Mouse (Mus musculus): ENCODE data around the gene Gm10837. TPM values are rescaled to one million over a fixed set of nuclear protein-coding genes. Genes with fewer than 3 reads are reported as not detected.

Gene Gm10837
- total RNA-seq, 2 experiments from 2014 or later = not detected

DNA sequence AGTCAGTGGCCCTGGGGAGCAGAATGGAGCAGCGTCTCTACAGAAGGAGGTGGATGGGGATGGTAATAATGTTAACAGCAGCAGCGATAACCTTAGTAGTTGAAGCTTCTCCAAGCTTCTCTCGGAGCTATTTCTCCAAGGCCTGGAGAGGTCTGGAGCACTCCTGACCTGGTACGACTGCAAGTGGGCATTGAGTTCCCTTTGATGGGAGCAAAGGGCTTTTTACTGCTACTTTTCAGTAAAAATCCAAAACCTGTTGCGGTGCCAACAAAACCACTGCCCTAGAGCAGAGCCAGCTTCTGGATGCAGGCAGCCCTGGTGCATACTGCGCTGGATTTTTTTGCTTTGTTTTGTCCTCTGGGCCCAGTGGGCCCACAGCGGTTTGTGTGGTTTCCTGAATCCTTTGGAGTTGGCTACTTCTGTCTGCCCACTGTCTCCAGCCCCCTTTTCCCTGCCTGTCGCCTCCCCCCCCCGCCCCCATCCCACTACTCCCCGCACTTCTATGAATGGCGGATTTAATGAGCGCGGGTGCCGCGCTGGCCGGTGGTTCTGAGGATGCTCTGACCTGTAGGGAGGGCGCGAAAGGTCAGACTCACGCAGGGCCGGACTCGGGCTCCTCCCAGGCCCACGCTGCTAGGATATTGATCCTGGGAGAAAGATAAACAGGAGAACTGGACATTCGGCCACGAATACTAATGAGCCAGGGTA, 5.4 kb upstream of the Gm10837 start:
- DNase-seq = no peak
- TF ChIP-seq CTCF (IDR thresholded peaks at IDR 0.05) = no peak
- no peak overlapping the region for H3K27ac ChIP-seq
- intact Hi-C loops (cut with DNase I) = no loop called here
- H3K4me3 ChIP-seq = no peak overlapping the region

DNA sequence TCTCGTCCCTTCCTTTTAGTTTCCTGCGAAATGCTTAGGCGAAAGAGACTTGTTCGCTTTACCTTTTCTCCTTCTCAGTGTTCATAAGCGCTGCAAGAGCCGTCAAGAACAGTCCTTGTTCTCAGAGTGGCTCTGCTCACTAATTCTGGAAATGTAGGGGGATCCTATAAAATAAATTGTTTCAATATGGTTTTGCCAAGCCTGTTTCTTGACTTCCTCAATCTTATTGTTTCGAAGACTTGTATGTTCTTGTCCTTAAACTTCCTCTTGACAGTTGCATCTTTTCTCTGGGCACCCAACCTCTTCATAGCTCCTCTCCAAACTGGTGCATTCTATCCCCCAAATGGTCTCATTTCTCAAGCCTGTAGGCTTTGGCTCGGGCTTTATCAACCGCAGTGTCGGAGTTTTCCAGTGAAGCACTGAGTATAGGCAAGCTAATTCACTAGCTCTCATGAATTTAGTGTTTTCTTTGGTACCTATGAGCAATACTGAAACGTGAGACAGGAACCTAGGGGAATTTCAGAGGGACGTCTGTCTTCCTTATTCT, 4.7 kb upstream of the Gm10837 start:
- DNase-seq = no peak
- no peak for TF ChIP-seq CTCF (IDR thresholded peaks at IDR 0.05)
- no peak overlapping the region for H3K27ac ChIP-seq
- intact Hi-C loops (cut with DNase I) = no loop called here
- H3K4me3 ChIP-seq = no peak overlapping the region

DNA sequence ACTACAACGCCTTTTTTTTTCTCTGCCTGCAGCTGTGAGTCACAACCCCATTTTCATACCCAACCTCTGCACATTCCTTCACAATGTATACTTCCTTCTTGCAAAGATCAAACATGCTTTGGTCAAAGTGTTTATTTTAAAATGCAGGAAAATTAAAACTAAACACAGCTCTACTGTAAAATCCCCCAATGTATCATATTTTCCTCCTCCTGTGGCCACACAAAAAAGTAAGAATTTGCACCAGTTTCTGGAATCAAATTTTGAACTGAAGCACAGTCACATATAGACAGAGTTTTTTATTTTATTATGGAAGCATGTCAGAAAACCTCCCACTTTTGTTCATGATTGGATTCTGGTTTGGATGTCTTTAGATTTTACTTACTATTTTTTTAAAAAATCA, 3.8 kb upstream of the Gm10837 start:
- intact Hi-C loops (cut with DNase I) = no loop called here
- no peak for DNase-seq
- Histone ChIP-seq H3K4me3 (no peak overlapping the region), H3K27ac (no peak overlapping the region)
- no peak for TF ChIP-seq CTCF (IDR thresholded peaks at IDR 0.05)

DNA sequence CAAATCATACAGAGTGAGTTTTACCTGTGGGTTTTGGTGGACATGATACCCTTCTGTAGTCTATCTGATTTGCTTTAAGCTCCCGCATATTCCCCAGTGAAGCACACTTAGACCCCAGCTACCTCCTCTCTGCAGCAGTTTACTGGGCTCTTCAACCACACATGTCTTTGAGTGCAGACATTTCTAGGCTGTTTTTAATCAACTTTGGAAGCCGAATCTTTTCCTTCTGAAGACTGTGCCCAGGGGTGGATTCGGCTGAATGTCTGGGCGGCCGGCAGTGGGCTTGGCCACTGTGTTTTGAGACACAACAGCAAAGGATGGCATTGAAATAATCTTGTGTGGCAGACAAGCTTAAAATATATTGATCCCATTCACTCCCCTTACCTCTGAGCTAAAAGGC, 3.0 kb upstream of the Gm10837 start:
- no peak for TF ChIP-seq CTCF (IDR thresholded peaks at IDR 0.05)
- Histone ChIP-seq H3K27ac (no peak overlapping the region), H3K4me3 (no peak overlapping the region)
- intact Hi-C loops (cut with DNase I) = no loop called here
- DNase-seq = no peak

DNA sequence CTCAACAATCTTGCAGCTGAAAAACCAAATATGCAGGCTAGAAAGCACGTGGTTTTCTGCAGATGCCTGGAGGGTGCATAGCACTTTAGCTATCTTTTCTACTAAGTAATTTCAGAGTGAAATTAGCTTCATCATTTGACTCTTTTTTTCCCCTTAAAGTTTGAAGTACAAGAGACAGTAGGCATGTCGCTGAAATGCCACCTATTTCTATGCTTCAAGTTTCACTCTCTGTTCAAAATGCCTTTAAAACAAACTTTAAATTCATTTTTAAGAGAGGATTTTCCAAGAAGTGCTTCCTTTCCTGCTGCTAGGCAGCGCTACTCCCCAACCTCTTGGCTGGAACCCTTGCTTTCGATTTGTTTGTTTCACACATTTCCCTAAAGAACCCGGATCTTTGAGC, 1.3 kb upstream of the Gm10837 start:
- intact Hi-C loops (cut with DNase I) = no loop called here
- DNase-seq = no peak
- no peak overlapping the region for H3K27ac ChIP-seq
- TF ChIP-seq CTCF (IDR thresholded peaks at IDR 0.05) = no peak
- no peak overlapping the region; the same call in 1 of the 2 replicates for H3K4me3 ChIP-seq

DNA sequence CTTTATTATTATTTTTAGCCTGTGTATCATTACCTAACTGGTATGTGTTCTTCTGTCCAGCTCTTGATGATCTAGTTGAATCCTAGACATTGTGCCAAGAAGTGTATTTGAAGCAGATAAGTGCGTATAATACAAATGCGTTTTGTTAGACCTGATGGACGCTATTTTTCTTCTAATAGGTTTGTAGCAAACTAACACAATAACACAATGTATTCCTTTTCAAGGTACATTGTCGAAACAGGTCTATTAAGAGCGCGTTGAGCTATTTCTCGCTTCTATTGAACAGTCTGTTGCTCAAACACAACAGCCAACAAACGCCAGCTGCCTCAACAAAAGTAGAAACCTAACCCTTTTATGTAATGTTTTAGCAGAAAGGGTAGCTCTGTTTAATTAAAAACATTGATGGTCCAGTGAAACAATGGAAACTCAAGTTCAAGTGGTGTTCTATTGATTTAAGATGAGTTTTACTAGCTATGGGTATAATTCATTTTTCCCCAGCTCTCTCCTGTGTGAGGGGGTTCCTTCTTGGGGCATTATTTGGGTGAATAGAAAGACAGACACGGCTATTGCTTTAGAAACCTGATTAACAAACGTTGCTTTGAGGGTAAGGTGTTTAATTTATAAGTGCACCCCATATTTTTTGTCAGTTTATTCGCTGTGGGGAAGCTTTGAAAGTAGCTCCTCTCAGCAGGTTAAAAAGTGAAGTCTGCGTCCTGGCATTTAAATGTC, 536 bp upstream of the Gm10837 start:
- no peak for DNase-seq
- H3K4me3 ChIP-seq = no peak overlapping the region
- intact Hi-C loops (cut with DNase I) = no loop called here

DNA sequence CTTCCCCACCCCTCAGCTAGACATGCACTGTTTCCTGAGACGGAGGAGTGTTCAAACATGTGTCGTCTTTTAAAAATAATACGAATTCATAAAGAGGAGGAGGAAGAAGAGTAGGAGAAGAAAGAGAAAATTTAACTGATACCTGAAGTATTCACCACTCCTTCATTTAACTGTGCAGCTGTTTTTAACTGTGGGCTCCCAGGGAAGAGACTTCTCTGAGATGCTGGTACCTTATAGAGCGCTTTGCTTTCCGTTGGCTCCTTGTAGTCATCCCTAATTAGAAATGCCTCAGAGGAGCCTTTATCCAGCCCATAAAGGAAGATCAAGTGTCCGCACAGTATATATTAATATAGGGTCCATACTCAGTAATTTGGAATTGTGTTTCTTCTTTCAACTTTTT, 1.1 kb downstream of the Gm10837 start:
- TF ChIP-seq CTCF (IDR thresholded peaks at IDR 0.05) = no peak
- intact Hi-C loops (cut with DNase I) = no loop called here
- no peak overlapping the region for H3K4me3 ChIP-seq
- H3K27ac ChIP-seq = no peak overlapping the region
- DNase-seq = no peak

More for the DNA sequence above, 536 bp upstream of the Gm10837 start:
- H3K27ac ChIP-seq = no peak overlapping the region
- no peak for TF ChIP-seq CTCF (IDR thresholded peaks at IDR 0.05)

DNA sequence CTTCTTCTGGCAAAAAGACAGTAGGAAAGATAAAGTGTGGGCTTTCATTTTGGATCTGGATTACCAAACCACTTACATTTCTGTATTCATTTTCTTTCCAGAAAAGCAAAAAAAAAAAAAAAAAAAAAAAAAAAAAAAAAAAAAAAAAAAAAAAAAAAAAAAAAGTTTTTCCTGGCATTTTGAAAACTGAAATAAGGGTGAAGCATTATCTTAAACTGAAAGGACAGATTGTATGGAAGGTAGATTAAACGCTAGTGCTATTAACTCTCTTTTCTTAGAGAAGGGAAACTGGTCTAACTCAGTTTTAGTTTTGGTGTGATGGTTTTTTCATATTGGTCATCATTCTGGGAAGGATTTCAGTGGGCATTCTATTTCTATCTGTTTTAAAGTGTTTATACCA, 1.6 kb downstream of the Gm10837 start:
- Histone ChIP-seq H3K4me3 (no peak overlapping the region), H3K27ac (no peak overlapping the region)
- DNase-seq = no peak
- intact Hi-C loops (cut with DNase I) = loop anchor here (2.0 kb wide), 1 partner anchor 73 kb away; no protein-coding TSS in a partner anchor
- TF ChIP-seq CTCF (IDR thresholded peaks at IDR 0.05) = no peak

DNA sequence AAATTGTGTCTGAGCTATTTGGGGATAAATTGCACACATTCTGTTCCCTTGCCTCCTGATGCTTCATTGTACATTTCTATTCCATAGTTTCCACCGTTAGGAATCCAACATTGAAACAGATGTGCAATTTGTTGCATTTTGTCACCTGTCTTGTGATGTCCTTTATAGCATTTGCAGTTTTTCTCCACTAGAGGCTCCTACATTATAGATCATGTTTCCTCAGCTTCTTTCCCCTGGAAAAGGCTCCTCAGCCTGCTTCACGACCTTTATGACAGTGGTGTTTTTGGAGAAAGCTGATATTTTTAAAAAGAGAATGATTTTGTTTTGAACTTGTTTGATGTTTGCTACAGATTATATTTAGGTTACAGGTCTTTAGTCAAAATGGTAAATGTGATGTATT, 18.7 kb downstream of the Gm10837 start:
- no peak overlapping the region for H3K4me3 ChIP-seq
- no peak for DNase-seq
- intact Hi-C loops (cut with DNase I) = loop anchor here (2.0 kb wide), 1 partner anchor 368 kb away; no protein-coding TSS in a partner anchor
- H3K27ac ChIP-seq = no peak overlapping the region
- peak; percentile 72 for TF ChIP-seq CTCF (IDR thresholded peaks at IDR 0.05)

DNA sequence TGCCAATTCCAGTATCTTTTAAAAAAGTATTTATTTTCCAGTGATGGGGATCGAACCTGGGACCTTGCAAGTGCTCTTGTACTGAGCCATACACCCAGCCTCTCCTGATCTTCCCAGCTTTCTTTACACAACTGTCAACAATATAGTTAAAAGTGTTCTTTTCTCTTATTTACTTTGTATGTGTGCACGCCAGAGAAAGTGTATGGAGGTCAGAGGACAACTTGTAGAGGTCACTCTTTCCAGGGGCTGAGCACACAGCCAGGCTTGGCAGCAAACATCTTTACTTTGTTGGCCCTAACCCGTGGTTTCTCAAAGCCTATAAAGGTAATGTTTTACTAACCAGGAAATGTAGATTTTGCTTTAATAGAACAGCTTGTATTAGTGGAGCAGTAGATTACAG, 21.1 kb downstream of the Gm10837 start:
- DNase-seq = no peak
- intact Hi-C loops (cut with DNase I) = no loop called here
- H3K4me3 ChIP-seq = no peak overlapping the region
- no peak overlapping the region for H3K27ac ChIP-seq
- TF ChIP-seq CTCF (IDR thresholded peaks at IDR 0.05) = no peak

DNA sequence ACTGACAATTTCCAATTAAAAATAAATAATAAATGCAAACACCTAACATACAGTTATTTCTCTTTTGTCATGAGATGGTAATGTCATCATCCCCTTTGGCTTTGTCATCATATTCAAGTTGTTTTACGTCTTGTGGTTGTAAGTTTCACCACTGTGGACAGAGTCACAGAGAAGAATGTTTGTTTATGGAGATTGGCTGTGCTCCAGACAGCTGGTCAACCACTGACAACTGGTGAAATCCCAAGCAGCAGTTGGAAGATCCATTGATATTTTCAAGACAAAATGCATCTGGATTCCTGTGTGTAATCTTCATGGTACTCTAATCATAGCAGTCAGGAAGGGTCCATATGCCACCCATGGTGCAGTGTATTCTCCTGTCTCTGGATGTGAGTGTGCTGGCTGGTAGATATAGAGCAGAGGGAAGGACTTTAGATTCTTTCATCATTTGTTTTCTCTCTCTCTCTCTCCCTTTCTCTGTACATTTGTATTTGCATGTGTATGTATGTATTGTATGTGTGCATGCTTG, 23.2 kb downstream of the Gm10837 start:
- H3K4me3 ChIP-seq = no peak overlapping the region
- intact Hi-C loops (cut with DNase I) = loop anchor here (2.0 kb wide), 1 partner anchor 19 kb away; no protein-coding TSS in a partner anchor
- no peak overlapping the region for H3K27ac ChIP-seq
- no peak for TF ChIP-seq CTCF (IDR thresholded peaks at IDR 0.05)
- DNase-seq = no peak

DNA sequence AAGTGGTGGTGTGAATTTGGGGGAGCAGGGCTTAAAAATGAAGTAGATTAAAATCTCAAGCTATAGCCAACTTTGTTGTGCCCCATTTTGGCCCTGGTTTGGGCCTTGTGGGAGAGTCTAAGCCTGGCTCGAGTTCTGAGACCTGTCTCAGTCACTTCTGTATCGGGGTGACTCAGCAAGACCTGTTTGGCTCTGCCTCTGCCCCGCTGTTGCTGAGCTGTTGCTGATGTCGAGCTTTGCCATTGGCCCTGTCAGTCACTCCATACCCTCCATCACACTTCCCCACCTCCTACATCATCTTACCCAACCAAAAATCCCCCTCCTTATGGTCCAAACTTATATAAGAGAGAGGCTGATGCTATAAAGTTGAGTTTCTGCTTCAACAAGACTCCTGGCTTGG, 38.1 kb downstream of the Gm10837 start:
- Histone ChIP-seq H3K4me3 (no peak overlapping the region), H3K27ac (no peak overlapping the region)
- no peak for TF ChIP-seq CTCF (IDR thresholded peaks at IDR 0.05)
- intact Hi-C loops (cut with DNase I) = no loop called here
- no peak for DNase-seq
